Mouse (Mus musculus): ENCODE measurements around the gene Map3k4. TPM values are rescaled to one million over a fixed set of nuclear protein-coding genes. Genes with fewer than 3 reads are reported as not detected.

Map3k4 gene
- polyA plus RNA-seq, 1 experiment from 2014 or later = 35.9 TPM

DNA sequence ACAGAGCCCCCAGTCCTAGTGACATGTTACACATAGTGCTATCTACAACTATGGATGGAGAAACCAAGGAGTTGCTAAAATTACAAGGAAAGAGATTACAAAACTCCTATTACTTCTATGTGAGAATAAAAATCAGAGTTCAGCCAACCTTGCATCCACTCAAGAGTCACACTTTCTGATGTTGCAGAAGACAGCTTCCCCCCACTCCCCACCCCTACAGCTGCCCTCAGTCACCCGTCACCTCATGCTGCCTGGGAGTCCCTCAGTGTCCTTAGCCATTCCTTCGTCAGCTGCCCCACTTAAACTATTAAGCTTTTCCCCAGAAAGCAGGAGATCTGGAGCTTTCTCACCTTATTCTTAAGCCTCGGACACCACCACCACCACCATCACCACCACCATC lies 54.3 kb downstream of the Map3k4 start:
- DNase-seq (ENCODE audit: low spot score) (no peak), ATAC-seq (ENCODE audit: low FRiP score) (no peak)
- Histone ChIP-seq H3K27ac (no peak overlapping the region), H3K4me3 (replicated peaks; ENCODE audit: low read length) (no peak overlapping the region), H3K36me3 (replicated peaks; ENCODE audit: control insufficient read depth, insufficient read depth) (peaks cover 27% of the 10 kb centered on the region), H3K4me2 (replicated peaks) (no peak overlapping the region), H3K9me3 (ENCODE audit: control insufficient read depth, low read length) (no peaks in the 10 kb centered on the region), H3K4me1 (replicated peaks; ENCODE audit: control insufficient read depth, insufficient read depth, low read length) (peaks cover 22% of the 10 kb centered on the region), H3K9ac (no peak overlapping the region), H3K27me3 (ENCODE audit: control insufficient read depth, insufficient read depth, low read length) (no peaks in the 10 kb centered on the region)
- 86% methylated on average over 3 of the region's 3 CpGs for WGBS

DNA sequence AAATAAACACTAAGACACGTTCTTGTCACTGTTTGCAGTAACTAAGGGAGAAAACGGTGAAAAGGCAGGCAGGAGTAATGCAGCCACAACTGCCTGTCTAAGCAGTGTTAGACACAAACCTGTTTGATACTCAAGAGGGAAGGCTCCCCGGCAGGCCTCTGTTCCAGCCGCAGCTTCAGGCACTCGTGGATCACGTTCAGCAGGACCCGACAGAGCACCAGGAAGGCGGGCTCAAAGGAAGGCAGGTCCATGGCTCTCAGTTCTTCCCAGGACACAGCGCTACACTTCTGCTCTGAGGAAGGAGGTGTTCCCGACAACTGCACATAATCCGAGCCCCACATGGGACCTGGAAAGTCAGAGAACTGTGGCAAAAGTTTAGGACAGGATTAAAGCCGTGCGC lies 54.8 kb downstream of the Map3k4 start:
- Histone ChIP-seq H3K4me2 (replicated peaks) (no peak overlapping the region), H3K4me3 (replicated peaks; ENCODE audit: low read length) (no peak overlapping the region), H3K36me3 (replicated peaks; ENCODE audit: control insufficient read depth, insufficient read depth) (peaks cover 28% of the 10 kb centered on the region), H3K27ac (no peak overlapping the region), H3K27me3 (ENCODE audit: control insufficient read depth, insufficient read depth, low read length) (no peaks in the 10 kb centered on the region), H3K4me1 (replicated peaks; ENCODE audit: control insufficient read depth, insufficient read depth, low read length) (peaks cover 22% of the 10 kb centered on the region), H3K9ac (no peak overlapping the region), H3K9me3 (ENCODE audit: control insufficient read depth, low read length) (no peaks in the 10 kb centered on the region)
- 89% methylated on average over 13 of the region's 13 CpGs for WGBS
- ATAC-seq (ENCODE audit: low FRiP score) = no peak
- no peak for DNase-seq (ENCODE audit: low spot score)

DNA sequence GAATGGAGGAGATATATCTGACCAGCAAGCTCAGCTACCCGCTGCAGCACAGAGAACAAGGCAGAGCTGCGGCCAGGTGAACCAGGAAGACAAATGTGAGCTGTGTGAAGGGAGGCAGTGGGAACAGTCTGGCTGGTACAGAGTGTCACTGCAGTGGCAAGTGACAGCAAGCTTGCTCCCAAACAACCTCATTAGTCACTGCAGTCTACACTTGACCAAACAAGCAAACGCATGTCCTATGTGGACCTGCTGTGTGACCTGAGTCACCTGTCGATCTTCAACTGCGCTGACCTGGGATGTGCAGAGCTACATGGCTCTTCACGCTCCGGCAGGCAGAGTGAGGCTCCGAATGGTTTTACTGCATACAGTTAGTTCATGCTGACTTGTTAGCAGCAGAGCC lies 55.7 kb downstream of the Map3k4 start:
- Histone ChIP-seq H3K4me1 (replicated peaks; ENCODE audit: control insufficient read depth, insufficient read depth, low read length) (peaks cover 18% of the 10 kb centered on the region), H3K36me3 (replicated peaks; ENCODE audit: control insufficient read depth, insufficient read depth) (peaks cover 36% of the 10 kb centered on the region), H3K27ac (no peak overlapping the region), H3K9me3 (ENCODE audit: control insufficient read depth, low read length) (no peaks in the 10 kb centered on the region), H3K9ac (no peak overlapping the region), H3K4me2 (replicated peaks) (no peak overlapping the region), H3K27me3 (ENCODE audit: control insufficient read depth, insufficient read depth, low read length) (no peaks in the 10 kb centered on the region), H3K4me3 (replicated peaks; ENCODE audit: low read length) (no peak overlapping the region)
- 96% methylated on average over 8 of the region's 8 CpGs for WGBS
- no peak for DNase-seq (ENCODE audit: low spot score)
- ATAC-seq (ENCODE audit: low FRiP score) = no peak

DNA sequence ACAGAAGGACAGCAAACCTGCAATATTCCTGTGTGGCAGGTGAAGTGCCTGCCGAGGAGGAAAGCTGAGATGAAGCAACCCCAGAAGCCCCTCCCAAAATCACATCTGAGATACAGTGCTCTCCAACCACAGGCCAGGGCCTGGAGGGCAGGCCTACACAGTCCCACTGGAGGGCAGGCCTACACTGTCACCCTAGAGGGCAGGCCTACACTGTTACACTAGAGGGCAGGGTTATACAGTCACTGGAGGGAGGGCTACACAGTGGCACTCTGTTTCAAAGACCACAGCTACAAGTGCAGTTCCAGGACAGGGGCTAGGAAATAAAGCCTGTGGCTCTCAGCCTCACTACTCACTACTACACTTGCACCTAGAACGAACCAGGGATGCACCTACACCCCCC lies 56.7 kb downstream of the Map3k4 start:
- Histone ChIP-seq H3K4me1 (replicated peaks; ENCODE audit: control insufficient read depth, insufficient read depth, low read length) (peaks cover 10% of the 10 kb centered on the region), H3K36me3 (replicated peaks; ENCODE audit: control insufficient read depth, insufficient read depth) (peaks cover 45% of the 10 kb centered on the region), H3K27ac (no peak overlapping the region), H3K4me3 (replicated peaks; ENCODE audit: low read length) (no peak overlapping the region), H3K9me3 (ENCODE audit: control insufficient read depth, low read length) (no peaks in the 10 kb centered on the region), H3K9ac (no peak overlapping the region), H3K4me2 (replicated peaks) (no peak overlapping the region), H3K27me3 (ENCODE audit: control insufficient read depth, insufficient read depth, low read length) (no peaks in the 10 kb centered on the region)
- ATAC-seq (ENCODE audit: low FRiP score) (no peak), DNase-seq (ENCODE audit: low spot score) (no peak)
- WGBS = 88% methylated on average over 2 of the region's 2 CpGs

DNA sequence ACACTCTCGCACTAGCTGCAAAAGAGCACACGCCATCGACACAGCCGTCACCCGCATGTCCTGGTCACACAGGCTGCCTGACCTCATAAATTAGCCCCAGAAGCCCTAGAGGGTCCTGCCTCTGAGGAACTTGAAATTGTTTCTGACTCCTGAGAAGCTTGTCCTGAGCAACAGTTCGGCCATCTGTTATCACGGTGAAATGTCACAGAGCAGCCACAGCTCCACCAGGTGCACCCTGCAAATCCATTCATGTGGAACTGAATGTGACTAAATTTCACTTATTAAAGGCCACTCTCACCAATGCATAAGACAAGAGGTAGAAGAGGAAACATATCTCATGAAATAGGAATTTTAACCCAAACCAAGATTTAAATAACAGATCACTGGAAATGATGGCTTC lies 57.2 kb downstream of the Map3k4 start:
- H3K9me3 ChIP-seq (ENCODE audit: control insufficient read depth, low read length) = no peaks in the 10 kb centered on the region
- WGBS = 93% methylated on average over 7 of the region's 7 CpGs
- H3K27ac ChIP-seq = no peak overlapping the region
- H3K4me2 ChIP-seq (replicated peaks) = no peak overlapping the region
- peaks cover 10% of the 10 kb centered on the region for H3K4me1 ChIP-seq (replicated peaks; ENCODE audit: control insufficient read depth, insufficient read depth, low read length)
- DNase-seq (ENCODE audit: low spot score) = no peak
- no peak overlapping the region for H3K9ac ChIP-seq
- no peak overlapping the region for H3K4me3 ChIP-seq (replicated peaks; ENCODE audit: low read length)
- H3K36me3 ChIP-seq (replicated peaks; ENCODE audit: control insufficient read depth, insufficient read depth) = peaks cover 50% of the 10 kb centered on the region
- no peak for ATAC-seq (ENCODE audit: low FRiP score)
- H3K27me3 ChIP-seq (ENCODE audit: control insufficient read depth, insufficient read depth, low read length) = no peaks in the 10 kb centered on the region

DNA sequence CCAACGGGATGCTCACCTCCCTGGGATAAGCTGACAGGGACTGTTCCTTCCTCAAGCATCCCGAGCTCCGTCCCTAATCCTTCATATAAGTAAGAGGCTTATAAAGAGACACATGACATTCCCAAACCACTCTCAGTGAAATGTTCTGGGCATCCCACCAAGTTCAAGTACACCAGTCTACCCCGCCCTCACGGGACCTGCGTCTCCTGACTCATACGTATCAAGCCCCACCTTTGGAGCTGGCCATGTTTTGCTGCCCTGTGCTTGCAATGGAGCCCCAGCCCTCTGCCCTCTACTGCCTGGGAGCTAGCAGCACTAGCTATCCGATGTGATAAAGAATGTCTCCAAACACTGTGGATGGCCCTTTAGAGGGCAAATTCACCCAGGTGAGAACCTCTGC lies 58.6 kb downstream of the Map3k4 start:
- Histone ChIP-seq H3K4me3 (replicated peaks; ENCODE audit: low read length) (no peak overlapping the region), H3K9me3 (ENCODE audit: control insufficient read depth, low read length) (no peaks in the 10 kb centered on the region), H3K4me1 (replicated peaks; ENCODE audit: control insufficient read depth, insufficient read depth, low read length) (no peaks in the 10 kb centered on the region), H3K36me3 (replicated peaks; ENCODE audit: control insufficient read depth, insufficient read depth) (peaks cover 64% of the 10 kb centered on the region), H3K27ac (no peak overlapping the region), H3K4me2 (replicated peaks) (no peak overlapping the region), H3K9ac (no peak overlapping the region), H3K27me3 (ENCODE audit: control insufficient read depth, insufficient read depth, low read length) (no peaks in the 10 kb centered on the region)
- DNase-seq (ENCODE audit: low spot score) (no peak), ATAC-seq (ENCODE audit: low FRiP score) (no peak)
- WGBS = 92% methylated on average over 8 of the region's 8 CpGs

DNA sequence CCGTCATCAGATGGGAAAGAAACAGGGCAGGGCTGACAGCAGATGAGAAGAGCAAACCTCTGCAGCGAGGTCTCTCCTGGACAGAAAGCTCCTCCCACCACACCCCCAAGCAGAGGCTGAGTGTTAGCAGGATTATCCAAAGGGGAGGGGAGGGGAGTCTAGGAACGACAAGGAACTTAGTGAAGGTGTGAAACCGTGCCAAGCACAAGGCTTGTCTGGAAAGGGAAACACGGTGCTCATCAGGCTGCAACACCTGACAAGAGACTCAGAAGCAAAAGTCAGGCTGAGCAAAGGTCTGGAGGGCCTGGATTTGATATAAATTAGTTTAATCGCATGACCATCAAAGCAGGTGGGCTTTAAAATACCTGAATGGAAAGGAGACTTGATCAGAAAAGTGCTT lies 60.1 kb downstream of the Map3k4 start:
- no peaks in the 10 kb centered on the region for H3K27me3 ChIP-seq (ENCODE audit: control insufficient read depth, insufficient read depth, low read length)
- DNase-seq (ENCODE audit: low spot score) (no peak), ATAC-seq (ENCODE audit: low FRiP score) (no peak)
- no peak overlapping the region for H3K4me3 ChIP-seq (replicated peaks; ENCODE audit: low read length)
- H3K9me3 ChIP-seq (ENCODE audit: control insufficient read depth, low read length) = no peaks in the 10 kb centered on the region
- H3K4me1 ChIP-seq (replicated peaks; ENCODE audit: control insufficient read depth, insufficient read depth, low read length) = no peaks in the 10 kb centered on the region
- 83% methylated on average over 6 of the region's 6 CpGs for WGBS
- H3K27ac ChIP-seq = no peak overlapping the region
- H3K9ac ChIP-seq = no peak overlapping the region
- peaks cover 79% of the 10 kb centered on the region for H3K36me3 ChIP-seq (replicated peaks; ENCODE audit: control insufficient read depth, insufficient read depth)
- H3K4me2 ChIP-seq (replicated peaks) = no peak overlapping the region

DNA sequence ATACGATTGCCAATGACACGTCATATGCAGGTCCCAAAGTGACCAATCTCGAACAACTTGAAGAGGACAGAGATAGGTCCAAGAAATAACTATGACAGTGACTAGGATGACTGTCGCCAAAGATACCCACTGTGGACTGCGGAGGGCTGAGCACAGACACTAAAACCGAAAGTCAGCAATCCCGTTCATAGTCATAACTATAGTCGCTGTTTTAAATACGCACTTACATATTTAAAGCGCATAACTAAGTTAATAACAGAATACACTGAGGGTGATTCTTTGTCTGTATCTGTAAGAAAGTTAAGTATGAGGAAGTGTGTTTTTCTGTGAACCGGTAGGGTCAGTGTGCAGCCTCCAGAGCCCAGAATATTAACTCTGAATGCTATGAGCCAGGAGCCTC lies 62.5 kb downstream of the Map3k4 start:
- Histone ChIP-seq H3K4me3 (replicated peaks; ENCODE audit: low read length) (no peak overlapping the region), H3K9ac (no peak overlapping the region), H3K4me1 (replicated peaks; ENCODE audit: control insufficient read depth, insufficient read depth, low read length) (no peaks in the 10 kb centered on the region), H3K4me2 (replicated peaks) (no peak overlapping the region), H3K9me3 (ENCODE audit: control insufficient read depth, low read length) (peaks cover 13% of the 10 kb centered on the region), H3K36me3 (replicated peaks; ENCODE audit: control insufficient read depth, insufficient read depth) (peaks cover 91% of the 10 kb centered on the region), H3K27ac (no peak overlapping the region), H3K27me3 (ENCODE audit: control insufficient read depth, insufficient read depth, low read length) (no peaks in the 10 kb centered on the region)
- ATAC-seq (ENCODE audit: low FRiP score) = no peak
- DNase-seq (ENCODE audit: low spot score) = no peak
- WGBS = 96% methylated on average over 11 of the region's 11 CpGs

DNA sequence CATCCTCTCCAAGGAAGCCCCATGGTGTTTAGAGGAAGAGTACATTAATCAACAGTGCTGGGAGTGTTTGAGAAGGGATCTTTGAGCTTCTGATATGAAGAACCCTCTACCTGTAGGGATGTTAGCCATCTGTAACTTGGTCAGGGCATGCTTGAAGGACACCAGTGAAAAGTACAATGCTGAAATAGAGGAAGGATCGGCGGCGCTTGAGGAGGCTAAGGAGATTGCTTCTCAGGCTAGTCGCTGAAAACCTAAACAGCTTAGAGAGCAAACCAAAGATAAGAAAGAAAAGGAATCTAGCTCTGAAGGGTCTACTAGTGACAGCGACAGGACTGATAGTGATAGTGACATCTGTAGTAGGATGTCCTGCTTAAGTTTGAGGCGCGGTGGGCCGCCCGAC lies 68.0 kb downstream of the Map3k4 start:
- Histone ChIP-seq H3K27me3 (ENCODE audit: control insufficient read depth, insufficient read depth, low read length) (no peaks in the 10 kb centered on the region), H3K9me3 (ENCODE audit: control insufficient read depth, low read length) (peaks cover 13% of the 10 kb centered on the region), H3K27ac (no peak overlapping the region), H3K36me3 (replicated peaks; ENCODE audit: control insufficient read depth, insufficient read depth) (peaks cover 78% of the 10 kb centered on the region), H3K9ac (no peak overlapping the region), H3K4me3 (replicated peaks; ENCODE audit: low read length) (no peak overlapping the region), H3K4me1 (replicated peaks; ENCODE audit: control insufficient read depth, insufficient read depth, low read length) (no peaks in the 10 kb centered on the region), H3K4me2 (replicated peaks) (no peak overlapping the region)
- WGBS = 99% methylated on average over 9 of the region's 9 CpGs
- ATAC-seq (ENCODE audit: low FRiP score) = no peak
- DNase-seq (ENCODE audit: low spot score) = no peak

DNA sequence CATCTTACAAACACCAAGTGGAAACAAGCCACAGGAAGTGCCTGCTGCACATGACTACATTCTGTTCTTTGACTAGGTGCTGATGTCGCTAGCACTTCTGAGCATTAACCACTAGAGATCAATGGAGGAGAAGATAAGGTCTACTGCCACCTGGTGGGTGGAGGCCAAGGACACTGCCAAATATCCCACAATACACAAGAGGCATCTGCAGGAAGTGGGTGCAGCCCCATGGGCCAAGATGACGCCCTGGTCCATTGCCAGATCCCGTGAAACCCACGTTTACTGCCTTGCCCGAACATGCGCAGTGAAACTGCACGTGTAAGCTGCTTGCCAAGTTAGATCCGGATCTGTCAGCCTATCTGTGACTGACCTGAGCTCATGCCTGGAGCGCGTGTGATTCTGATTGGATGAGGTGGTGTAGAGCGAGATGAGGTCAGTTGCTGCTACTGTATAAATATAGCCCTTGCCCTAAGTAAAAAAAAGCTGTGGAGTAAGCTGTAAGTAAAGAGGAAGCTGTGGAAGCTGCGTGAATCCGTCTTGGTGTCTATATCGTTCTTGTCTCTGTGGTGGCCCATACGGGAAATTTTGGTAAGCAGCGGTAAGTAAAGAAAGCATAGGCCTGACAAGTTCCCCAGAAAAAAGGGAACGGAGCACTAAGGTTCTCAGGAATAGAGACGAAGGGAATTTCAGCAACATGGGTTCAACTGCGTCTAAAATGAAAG lies 68.7 kb downstream of the Map3k4 start:
- no peak overlapping the region for H3K27ac ChIP-seq
- no peaks in the 10 kb centered on the region for H3K4me1 ChIP-seq (replicated peaks; ENCODE audit: control insufficient read depth, insufficient read depth, low read length)
- 98% methylated on average over 19 of the region's 19 CpGs for WGBS
- ATAC-seq (ENCODE audit: low FRiP score) = no peak
- no peak for DNase-seq (ENCODE audit: low spot score)
- H3K9ac ChIP-seq = no peak overlapping the region
- no peaks in the 10 kb centered on the region for H3K27me3 ChIP-seq (ENCODE audit: control insufficient read depth, insufficient read depth, low read length)
- H3K9me3 ChIP-seq (ENCODE audit: control insufficient read depth, low read length) = peaks cover 13% of the 10 kb centered on the region
- no peak overlapping the region for H3K4me2 ChIP-seq (replicated peaks)
- peaks cover 72% of the 10 kb centered on the region for H3K36me3 ChIP-seq (replicated peaks; ENCODE audit: control insufficient read depth, insufficient read depth)
- no peak overlapping the region for H3K4me3 ChIP-seq (replicated peaks; ENCODE audit: low read length)

Measured in hindbrain, embryonic 14.5 days (tissue).